Mouse (Mus musculus): ENCODE data around the gene Sfxn3.

DNA sequence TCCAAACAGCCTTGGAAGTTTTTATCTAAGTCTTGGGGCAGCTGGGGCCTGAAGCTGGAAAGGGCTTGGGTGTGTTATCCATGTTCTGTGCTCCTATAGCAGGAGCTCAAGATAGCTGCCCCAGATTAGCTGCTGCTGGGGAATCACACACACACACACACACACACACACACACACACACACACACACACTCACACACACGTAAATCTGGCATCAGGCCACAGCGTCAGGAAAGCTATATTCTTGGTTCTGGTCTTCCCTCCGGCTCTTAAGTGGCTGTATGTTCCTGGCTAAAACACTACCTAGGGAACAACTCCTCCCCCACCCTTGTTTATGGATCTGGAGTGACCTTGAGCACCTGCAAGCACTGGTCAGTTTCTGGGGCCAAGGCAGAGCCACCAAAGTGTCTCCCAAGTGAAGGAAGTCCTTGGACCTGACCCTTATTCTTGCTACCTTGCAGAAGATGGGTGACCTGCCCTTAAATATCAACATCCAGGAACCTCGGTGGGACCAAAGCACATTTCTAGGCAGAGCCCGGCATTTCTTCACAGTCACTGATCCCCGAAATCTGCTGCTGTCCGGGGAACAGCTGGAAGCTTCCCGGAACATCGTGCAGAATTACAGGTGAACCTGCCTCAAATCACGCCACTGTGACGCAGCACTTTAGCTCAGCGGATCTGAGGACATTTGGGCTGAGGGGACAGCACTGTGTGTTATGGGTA lies 1.5 kb downstream of the Sfxn3 start:
- TF ChIP-seq CTCF (IDR thresholded peaks at IDR 0.05; ENCODE audit: insufficient read depth, low read depth, low read length), result no peak
- no peak for TF ChIP-seq POLR2A (IDR thresholded peaks at IDR 0.05; ENCODE audit: insufficient read depth, low read depth, low read length)
